Mouse (Mus musculus): Measurements from ENCODE around the gene Pik3c2b. TPM values are rescaled to one million over a fixed set of nuclear protein-coding genes. Genes with fewer than 3 reads are reported as not detected.

The Pik3c2b gene
- total and polyA plus RNA-seq, 2 experiments from 2014 or later, result 9.2 to 21.3 TPM

- Histone ChIP-seq H3K27me3 (ENCODE audit: insufficient read depth, low read length) (no peaks in the 10 kb centered on the region), H3K9ac (replicated peaks; ENCODE audit: low read length, poor library complexity, severe bottlenecking) (no peak overlapping the region), H3K9me3 (ENCODE audit: low read length) (no peaks in the 10 kb centered on the region), H3K36me3 (ENCODE audit: insufficient read depth, low read length) (peaks cover 53% of the 10 kb centered on the region), H3K4me2 (ENCODE audit: low read depth, low read length, poor library complexity, severe bottlenecking) (no peak overlapping the region), H3K4me1 (ENCODE audit: insufficient read depth, low read length) (no peaks in the 10 kb centered on the region), H3K27ac (ENCODE audit: low read depth, low read length) (no peak overlapping the region), H3K4me3 (ENCODE audit: low read depth, low read length) (no peak overlapping the region)
- DNase-seq (ENCODE audit: low spot score) (no peak), ATAC-seq (ENCODE audit: low FRiP score) (no peak)
- 87% methylated on average over 6 of the region's 6 CpGs for WGBS
- TF ChIP-seq CTCF (IDR thresholded peaks at IDR 0.05), result no peak
These were observed 58.4 kb downstream of the Pik3c2b start for GRCm38 (mm10) chr1:133103871-133104270.

DNA sequence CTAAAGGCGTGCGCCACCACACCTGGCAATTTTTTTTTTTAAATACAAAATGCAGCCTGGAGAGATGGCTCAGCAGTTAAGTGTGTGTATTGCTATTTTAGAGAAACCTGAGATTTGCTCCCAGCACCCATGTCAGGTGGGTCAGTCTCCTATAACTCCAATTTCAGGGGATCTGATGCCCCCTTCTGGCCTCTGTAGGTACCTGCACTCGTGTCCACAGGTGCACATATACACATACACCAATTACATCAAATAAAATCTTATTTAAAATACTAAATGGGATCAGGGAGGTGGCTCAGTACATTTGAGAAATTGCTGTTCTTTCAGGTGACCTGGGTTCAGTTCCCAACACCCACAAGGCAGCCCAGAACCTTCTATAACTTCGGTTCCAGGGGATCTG, 70.6 kb downstream of the Pik3c2b start:
- H3K27ac ChIP-seq (ENCODE audit: low read depth, low read length), result no peak overlapping the region
- H3K9ac ChIP-seq (replicated peaks; ENCODE audit: low read length, poor library complexity, severe bottlenecking), result no peak overlapping the region
- ATAC-seq (ENCODE audit: low FRiP score) (no peak), DNase-seq (ENCODE audit: low spot score) (no peak)
- 90% methylated on average over 4 of the region's 4 CpGs for WGBS
- H3K4me3 ChIP-seq (ENCODE audit: low read depth, low read length), result no peak overlapping the region
- no peaks in the 10 kb centered on the region for H3K4me1 ChIP-seq (ENCODE audit: insufficient read depth, low read length)
- no peaks in the 10 kb centered on the region for H3K9me3 ChIP-seq (ENCODE audit: low read length)
- TF ChIP-seq CTCF (IDR thresholded peaks at IDR 0.05), result no peak
- H3K36me3 ChIP-seq (ENCODE audit: insufficient read depth, low read length), result no peaks in the 10 kb centered on the region
- H3K4me2 ChIP-seq (ENCODE audit: low read depth, low read length, poor library complexity, severe bottlenecking), result no peak overlapping the region
- no peaks in the 10 kb centered on the region for H3K27me3 ChIP-seq (ENCODE audit: insufficient read depth, low read length)

GRCm38 (mm10) chr1:133118127-133118526, 72.7 kb downstream of the Pik3c2b start:
- H3K4me3 ChIP-seq (ENCODE audit: low read depth, low read length), result no peak overlapping the region
- H3K27me3 ChIP-seq (ENCODE audit: insufficient read depth, low read length), result no peaks in the 10 kb centered on the region
- H3K4me1 ChIP-seq (ENCODE audit: insufficient read depth, low read length), result no peaks in the 10 kb centered on the region
- H3K36me3 ChIP-seq (ENCODE audit: insufficient read depth, low read length), result no peaks in the 10 kb centered on the region
- no peaks in the 10 kb centered on the region for H3K9me3 ChIP-seq (ENCODE audit: low read length)
- ATAC-seq (ENCODE audit: low FRiP score), result no peak
- DNase-seq (ENCODE audit: low spot score), result no peak
- no peak overlapping the region for H3K4me2 ChIP-seq (ENCODE audit: low read depth, low read length, poor library complexity, severe bottlenecking)
- H3K27ac ChIP-seq (ENCODE audit: low read depth, low read length), result no peak overlapping the region
- 94% methylated on average over 5 of the region's 5 CpGs for WGBS
- no peak for TF ChIP-seq CTCF (IDR thresholded peaks at IDR 0.05)
- no peak overlapping the region for H3K9ac ChIP-seq (replicated peaks; ENCODE audit: low read length, poor library complexity, severe bottlenecking)

DNA sequence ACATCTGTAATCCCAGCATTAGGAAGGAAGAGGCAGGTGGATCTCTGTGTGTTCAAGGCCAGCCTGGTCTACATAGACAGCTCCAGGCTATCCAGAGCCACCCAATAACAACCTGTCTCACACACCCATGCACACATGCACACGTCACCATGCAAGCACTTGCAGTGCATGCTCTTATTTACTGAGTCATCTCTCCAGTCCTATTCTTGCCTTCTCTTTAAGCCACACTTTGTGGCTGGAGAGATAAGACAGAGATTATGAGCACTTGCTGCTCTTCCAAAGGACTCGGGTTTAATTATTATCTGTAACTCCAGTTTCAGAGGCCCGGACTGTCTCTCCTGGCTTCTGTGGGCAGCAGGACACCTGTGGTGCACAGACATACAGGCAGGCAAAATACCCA, 73.4 kb downstream of the Pik3c2b start:
- no peak for ATAC-seq (ENCODE audit: low FRiP score)
- no peaks in the 10 kb centered on the region for H3K36me3 ChIP-seq (ENCODE audit: insufficient read depth, low read length)
- no peak overlapping the region for H3K4me3 ChIP-seq (ENCODE audit: low read depth, low read length)
- no peaks in the 10 kb centered on the region for H3K4me1 ChIP-seq (ENCODE audit: insufficient read depth, low read length)
- H3K27ac ChIP-seq (ENCODE audit: low read depth, low read length), result no peak overlapping the region
- 89% methylated on average over 3 of the region's 3 CpGs for WGBS
- no peak overlapping the region for H3K4me2 ChIP-seq (ENCODE audit: low read depth, low read length, poor library complexity, severe bottlenecking)
- DNase-seq (ENCODE audit: low spot score), result no peak
- no peak overlapping the region for H3K9ac ChIP-seq (replicated peaks; ENCODE audit: low read length, poor library complexity, severe bottlenecking)
- H3K27me3 ChIP-seq (ENCODE audit: insufficient read depth, low read length), result no peaks in the 10 kb centered on the region
- no peaks in the 10 kb centered on the region for H3K9me3 ChIP-seq (ENCODE audit: low read length)
- TF ChIP-seq CTCF (IDR thresholded peaks at IDR 0.05), result no peak

DNA sequence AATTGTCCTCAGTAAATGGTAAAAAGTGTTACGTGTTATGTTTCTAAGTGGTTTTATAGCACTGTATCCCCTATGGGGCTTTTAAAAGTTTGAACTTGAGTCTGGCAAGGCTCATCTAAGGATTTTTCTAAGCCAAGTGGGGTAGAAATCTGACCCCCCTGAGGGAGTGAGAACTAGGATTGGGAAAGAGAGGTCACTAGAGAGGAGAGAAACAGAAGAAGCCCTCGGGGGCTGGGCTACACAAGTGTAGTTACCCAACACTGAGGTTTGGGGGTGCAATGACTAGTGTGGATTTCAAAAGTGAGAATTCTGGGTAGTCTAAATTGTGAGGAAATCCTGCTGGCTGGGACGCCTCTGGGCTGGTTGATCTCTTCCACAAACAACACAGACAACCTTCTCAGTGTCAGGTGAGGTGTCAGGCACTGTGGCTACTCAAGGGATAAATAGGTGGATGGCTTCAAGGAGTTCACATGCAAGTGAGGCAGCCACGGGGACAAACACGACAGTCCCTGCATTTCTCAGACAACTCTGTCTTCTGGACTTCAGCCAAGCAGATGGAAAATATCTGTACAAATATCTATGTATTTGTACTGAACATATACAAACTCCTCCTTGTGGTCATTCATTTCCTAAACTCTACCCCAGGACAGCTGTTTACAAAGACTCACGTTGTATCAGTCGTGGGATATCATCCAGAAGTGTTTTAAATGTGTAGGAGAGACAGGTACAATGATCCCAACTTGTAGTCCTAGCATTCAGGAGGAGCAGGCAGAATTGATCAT, 74.7 kb downstream of the Pik3c2b start:
- WGBS, result 65% methylated on average over 7 of the region's 7 CpGs
- Histone ChIP-seq H3K4me3 (ENCODE audit: low read depth, low read length) (no peak overlapping the region), H3K27ac (ENCODE audit: low read depth, low read length) (no peak overlapping the region), H3K27me3 (ENCODE audit: insufficient read depth, low read length) (no peaks in the 10 kb centered on the region), H3K4me1 (ENCODE audit: insufficient read depth, low read length) (no peaks in the 10 kb centered on the region), H3K36me3 (ENCODE audit: insufficient read depth, low read length) (no peaks in the 10 kb centered on the region), H3K4me2 (ENCODE audit: low read depth, low read length, poor library complexity, severe bottlenecking) (no peak overlapping the region), H3K9me3 (ENCODE audit: low read length) (no peaks in the 10 kb centered on the region), H3K9ac (replicated peaks; ENCODE audit: low read length, poor library complexity, severe bottlenecking) (no peak overlapping the region)
- TF ChIP-seq CTCF (IDR thresholded peaks at IDR 0.05), result no peak
- DNase-seq (ENCODE audit: low spot score), result no peak
- no peak for ATAC-seq (ENCODE audit: low FRiP score)

DNA sequence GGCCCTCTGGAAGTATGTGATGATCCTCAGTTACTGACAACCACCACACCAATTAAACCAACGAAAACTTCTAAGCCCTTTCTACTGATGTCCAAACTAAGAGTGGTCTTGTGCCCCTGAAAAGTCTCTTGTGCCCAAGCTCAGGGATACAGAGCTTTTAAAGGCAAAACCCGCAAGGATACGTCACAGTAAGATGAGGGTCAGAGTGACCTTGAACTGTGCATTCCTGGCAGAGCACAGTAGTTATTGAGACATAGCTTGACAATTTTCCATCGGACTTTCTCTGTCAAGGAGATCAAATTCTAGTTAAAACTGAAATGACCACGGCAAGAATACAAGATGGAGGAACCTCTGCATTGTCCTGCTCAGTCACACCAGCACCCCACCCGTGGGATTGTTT, 75.8 kb downstream of the Pik3c2b start:
- no peak for ATAC-seq (ENCODE audit: low FRiP score)
- no peaks in the 10 kb centered on the region for H3K27me3 ChIP-seq (ENCODE audit: insufficient read depth, low read length)
- no peaks in the 10 kb centered on the region for H3K36me3 ChIP-seq (ENCODE audit: insufficient read depth, low read length)
- WGBS, result 67% methylated on average over 6 of the region's 6 CpGs
- no peaks in the 10 kb centered on the region for H3K4me1 ChIP-seq (ENCODE audit: insufficient read depth, low read length)
- DNase-seq (ENCODE audit: low spot score), result no peak
- no peaks in the 10 kb centered on the region for H3K9me3 ChIP-seq (ENCODE audit: low read length)
- no peak overlapping the region for H3K4me2 ChIP-seq (ENCODE audit: low read depth, low read length, poor library complexity, severe bottlenecking)
- no peak for TF ChIP-seq CTCF (IDR thresholded peaks at IDR 0.05)
- no peak overlapping the region for H3K4me3 ChIP-seq (ENCODE audit: low read depth, low read length)
- no peak overlapping the region for H3K27ac ChIP-seq (ENCODE audit: low read depth, low read length)
- H3K9ac ChIP-seq (replicated peaks; ENCODE audit: low read length, poor library complexity, severe bottlenecking), result no peak overlapping the region

All from midbrain, postnatal 0 days (tissue).